In the genomic region with DNA sequence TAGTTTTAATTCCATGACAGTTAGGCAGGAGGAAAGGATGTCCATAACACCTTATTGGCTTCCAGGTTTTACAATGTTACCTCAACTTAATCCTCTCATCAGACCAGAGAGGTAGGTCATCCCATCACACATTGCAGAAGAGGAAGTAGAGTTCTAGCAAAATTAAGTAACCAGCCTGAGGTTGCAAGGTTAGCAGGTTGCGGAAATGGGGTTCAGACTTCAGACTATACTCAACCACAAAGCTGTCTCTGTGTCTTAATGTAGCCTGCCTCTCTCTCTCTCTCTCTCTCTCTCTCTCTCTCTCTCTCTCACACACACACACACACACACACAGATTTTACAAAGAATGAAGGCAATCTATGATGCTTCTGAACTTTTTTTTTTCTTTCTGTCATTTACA, we compare ENCODE assay signal across 18 mouse cellular contexts. TPM values are rescaled to one million over a fixed set of nuclear protein-coding genes. Genes with fewer than 3 reads are reported as not detected.
DNase-seq lines count a peak whose midpoint lies in the region; ATAC-seq lines count a peak whose summit lies in the region.
"Had no signal": no experiment of that assay in that cellular context is flagged by ENCODE, and none has a peak within 500 bp of the region (broad histone marks: within the 10 kb centered on the region; RNA-seq: fewer than 3 reads in every experiment).

No protein-coding gene starts in this region.

- DNase-seq in 416B (ENCODE audit: low read depth) (peak; percentile 76), A20 (ENCODE audit: low read depth, low spot score) (peak; percentile 26)
- no peak for DNase-seq in layer of hippocampus, postnatal 10 days (ENCODE audit: low spot score in 2 of 2)
- no peak for DNase-seq in Muller cell, postnatal 12 days (ENCODE audit: inconsistent ontology term)
- DNase-seq in kidney, postnatal 10 days = no peak
- DNase-seq: adrenal gland, adult 2 months; cerebellum, postnatal 14 days; layer of hippocampus, postnatal 36 days; liver, postnatal 0 days; lung, postnatal 4 days; right cerebral cortex, postnatal 14 days; thymus, postnatal 14 days had no signal

- ATAC-seq in common myeloid progenitor, adult 5-6 weeks (replicated peaks; ENCODE audit: low read depth, poor library complexity, severe bottlenecking) = peak; percentile 89
- peak; percentile 82 for ATAC-seq in monocyte, adult 5-6 weeks (replicated peaks; ENCODE audit: insufficient number of reproducible peaks, low FRiP score, low TSS enrichment, poor library complexity, severe bottlenecking)
- ATAC-seq: intestine, embryonic 16.5 days; liver, postnatal 0 days had no signal

RNA-seq across cellular contexts. Expression of gene Il1a, which starts 4.2 kb away (rescaled TPM):
- total RNA-seq in common myeloid progenitor, adult 5-6 weeks (2017) = not detected in 2 replicates
- 1.2 to 1.4 TPM in 2 of 3 replicates, not detected in the other for total RNA-seq in monocyte, adult 5-6 weeks (2017)
- total RNA-seq in layer of hippocampus, postnatal 10 days (2021) = under 1 TPM in 1 of 2 experiments, not detected in 1; 0.56 TPM
- total RNA-seq: adrenal gland, adult 2 months; gastrocnemius, adult 18-20 months; gastrocnemius, postnatal 4 days; heart, postnatal 25 days had no signal

RNA-seq across cellular contexts. Expression of gene Ckap2l, which starts 16.9 kb away (rescaled TPM):
- 69.3 and 78.5 TPM in 2 replicates for total RNA-seq in common myeloid progenitor, adult 5-6 weeks (2017)
- total RNA-seq in monocyte, adult 5-6 weeks (2017) = 1.2 to 2.8 TPM (median 2.0 TPM) in 3 replicates
- total RNA-seq in layer of hippocampus, postnatal 10 days (2021) = 1 to 10 TPM; 3.3 to 4.1 TPM
- total RNA-seq: gastrocnemius, adult 18-20 months had no signal

RNA-seq across cellular contexts. Expression of gene Il1b, which starts 57.0 kb away (rescaled TPM):
- 1.0 and 1.4 TPM in 2 replicates for total RNA-seq in common myeloid progenitor, adult 5-6 weeks (2017)
- 186 to 292 TPM (median 238 TPM) in 3 replicates for total RNA-seq in monocyte, adult 5-6 weeks (2017)
- not detected for total RNA-seq in layer of hippocampus, postnatal 10 days (2021)
- total RNA-seq: gastrocnemius, adult 18-20 months; heart, postnatal 25 days; layer of hippocampus, postnatal 36 days had no signal

Comparison
In these comparisons a context has a peak if more than half of its experiments do, and no peak if none do; other contexts are left out.
1. DNase-seq: peak in 416B (single experiment) and A20 (single experiment); none in layer of hippocampus, postnatal 10 days (0 of 2), Muller cell, postnatal 12 days (single experiment) and kidney, postnatal 10 days (single experiment).
2. RNA of gene Ckap2l, which starts 16.9 kb away (total RNA-seq): 69.3 to 78.5 TPM in common myeloid progenitor, adult 5-6 weeks; 3.3 to 4.1 TPM in layer of hippocampus, postnatal 10 days and 1.2 to 2.8 TPM in monocyte, adult 5-6 weeks; every median in the first group is over 10 times any median in the second.
3. RNA of gene Il1b, which starts 57.0 kb away (total RNA-seq): 186 to 292 TPM in monocyte, adult 5-6 weeks; 1.0 to 1.4 TPM in common myeloid progenitor, adult 5-6 weeks and not detected in layer of hippocampus, postnatal 10 days; every median in the first group is over 10 times any median in the second.